21 mouse cellular contexts compared by ENCODE assay signal in the genomic region with DNA sequence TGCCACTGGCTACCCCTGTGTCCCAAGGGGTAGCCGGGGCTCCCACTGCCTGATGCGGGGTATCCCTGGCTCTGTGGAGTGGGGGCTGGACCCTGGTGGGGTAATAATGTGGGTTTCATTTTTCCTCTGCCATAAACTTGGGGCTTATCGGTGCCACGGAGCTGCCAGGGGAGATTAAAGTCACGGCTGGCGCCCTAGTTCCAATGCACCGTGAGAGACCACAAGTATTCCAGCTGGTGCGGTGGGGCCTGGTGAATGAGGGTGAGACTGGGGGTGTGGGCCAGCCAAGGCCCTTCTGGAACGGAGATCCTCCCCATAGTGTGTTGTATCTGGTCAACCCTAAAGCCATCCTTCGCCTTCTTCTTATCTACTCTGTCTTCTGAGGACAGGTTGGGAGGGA.
A peak's percentile ranks its signal among the peaks of the same experiment; 100 is the strongest.
DNase-seq lines count a peak whose midpoint lies in the region; ATAC-seq and TF ChIP-seq lines count a peak whose summit lies in the region.
"Had no signal": no experiment of that assay in that cellular context is flagged by ENCODE, and none has a peak within 500 bp of the region (broad histone marks: within the 10 kb centered on the region; RNA-seq: fewer than 3 reads in every experiment).

No protein-coding gene starts in this region.

- no peak overlapping the region for H3K27ac ChIP-seq in forebrain, embryonic 10.5 days
- no peak overlapping the region for H3K27ac ChIP-seq in forebrain, embryonic 16.5 days (ENCODE audit: low read length)
- H3K27ac ChIP-seq in kidney, embryonic 14.5 days (ENCODE audit: low read depth, low read length): peak overlapping the region; percentile 71; the same call in 1 of the 2 replicates
- H3K27ac ChIP-seq in lung, postnatal 0 days (ENCODE audit: low read length): peak overlapping the region; percentile 14; the same call in 1 of the 2 replicates
- H3K27ac ChIP-seq in limb, embryonic 10.5 days: 0 out of 2 replicates have a peak overlapping the region, but pooled peaks have one; percentile 8
- H3K27ac ChIP-seq: embryonic facial prominence, embryonic 15.5 days; hindbrain, postnatal 0 days; liver, embryonic 15.5 days; midbrain, embryonic 15.5 days; neural tube, embryonic 12.5 days had no signal

- 84% methylated on average over 10 of the region's 10 CpGs for WGBS in forebrain, embryonic 10.5 days
- WGBS in forebrain, embryonic 16.5 days: 71% methylated on average over 10 of the region's 10 CpGs
- 56% methylated on average over 10 of the region's 10 CpGs for WGBS in kidney, embryonic 14.5 days
- WGBS in lung, postnatal 0 days: 67% methylated on average over 9 of the region's 10 CpGs
- WGBS in limb, embryonic 10.5 days: 86% methylated on average over 10 of the region's 10 CpGs

- H3K4me3 ChIP-seq in forebrain, embryonic 10.5 days: no peak overlapping the region
- no peak overlapping the region for H3K4me3 ChIP-seq in forebrain, embryonic 16.5 days (replicated peaks; ENCODE audit: low read length)
- H3K4me3 ChIP-seq in kidney, embryonic 14.5 days (ENCODE audit: low read length): no peak overlapping the region
- H3K4me3 ChIP-seq in lung, postnatal 0 days (ENCODE audit: low read depth, low read length): no peak overlapping the region
- H3K4me3 ChIP-seq in limb, embryonic 10.5 days: no peak overlapping the region
- H3K4me3 ChIP-seq: embryonic facial prominence, embryonic 15.5 days; liver, embryonic 15.5 days; megakaryocyte, embryonic 14.5 days; midbrain, embryonic 15.5 days; neural tube, embryonic 12.5 days had no signal

- H3K4me1 ChIP-seq in forebrain, embryonic 10.5 days: peaks cover 40% of the 10 kb centered on the region
- H3K4me1 ChIP-seq in forebrain, embryonic 16.5 days (replicated peaks; ENCODE audit: control insufficient read depth, insufficient read depth, low read length): peaks cover 7% of the 10 kb centered on the region; the same call in 1 of the 2 replicates
- H3K4me1 ChIP-seq in kidney, embryonic 14.5 days (ENCODE audit: control insufficient read depth, insufficient read depth, low read length): peaks cover 15% of the 10 kb centered on the region
- H3K4me1 ChIP-seq in lung, postnatal 0 days (ENCODE audit: insufficient read depth, low read depth, low read length): no peaks in the 10 kb centered on the region
- H3K4me1 ChIP-seq in limb, embryonic 10.5 days: peaks cover 24% of the 10 kb centered on the region
- H3K4me1 ChIP-seq: liver, embryonic 15.5 days; midbrain, embryonic 15.5 days; neural tube, embryonic 12.5 days had no signal

- peaks cover 100% of the 10 kb centered on the region for H3K27me3 ChIP-seq in forebrain, embryonic 10.5 days (ENCODE audit: poor library complexity, severe bottlenecking)
- H3K27me3 ChIP-seq in forebrain, embryonic 16.5 days (replicated peaks; ENCODE audit: control insufficient read depth, insufficient read depth, low read length): no peaks in the 10 kb centered on the region
- no peaks in the 10 kb centered on the region; the same call in none of the 2 replicates for H3K27me3 ChIP-seq in kidney, embryonic 14.5 days (ENCODE audit: control insufficient read depth, insufficient read depth, low read length)
- peaks cover 3% of the 10 kb centered on the region; the same call in 1 of the 2 replicates for H3K27me3 ChIP-seq in lung, postnatal 0 days (replicated peaks; ENCODE audit: insufficient read depth, low read length)
- peaks cover 100% of the 10 kb centered on the region for H3K27me3 ChIP-seq in limb, embryonic 10.5 days (ENCODE audit: low read depth, poor library complexity, severe bottlenecking)

- no peak overlapping the region for H3K9ac ChIP-seq in forebrain, embryonic 16.5 days (replicated peaks; ENCODE audit: low read depth, low read length)
- no peak overlapping the region for H3K9ac ChIP-seq in kidney, embryonic 14.5 days (ENCODE audit: low read depth, low read length)
- no peak overlapping the region for H3K9ac ChIP-seq in lung, postnatal 0 days (replicated peaks; ENCODE audit: low read depth)
- H3K9ac ChIP-seq: embryonic facial prominence, embryonic 15.5 days; liver, embryonic 15.5 days; midbrain, embryonic 15.5 days; neural tube, embryonic 12.5 days had no signal

- ATAC-seq in forebrain, embryonic 16.5 days: no peak
- no peak for ATAC-seq in kidney, embryonic 14.5 days (ENCODE audit: low FRiP score, low TSS enrichment)
- no peak for ATAC-seq in lung, postnatal 0 days
- ATAC-seq: CD4-positive, CD25-positive, alpha-beta regulatory T cell, adult 4 months; hindbrain, postnatal 0 days; intestine, postnatal 0 days; midbrain, embryonic 15.5 days had no signal

- DNase-seq in forebrain, embryonic 10.5 days (ENCODE audit: extremely low spot score, low spot score): peak; percentile 13
- no peak for DNase-seq in kidney, adult 8-10 months
- DNase-seq in lung, postnatal 0 days (ENCODE audit: low spot score): no peak
- no peak for DNase-seq in lung, postnatal 14 days
- no peak for DNase-seq in limb, embryonic 10.5 days (ENCODE audit: low spot score)
- DNase-seq: adrenal gland, postnatal 36 days; liver; lung, postnatal 36 days; right cerebral cortex, postnatal 4 days; thymus, postnatal 14 days had no signal

- TF ChIP-seq EP300 in lung, postnatal 0 days (IDR thresholded peaks at IDR 0.05): no peak

- H3K9me3 ChIP-seq in forebrain, embryonic 10.5 days: no peaks in the 10 kb centered on the region
- H3K9me3 ChIP-seq in forebrain, embryonic 16.5 days (ENCODE audit: control insufficient read depth, low read length): no peaks in the 10 kb centered on the region
- no peaks in the 10 kb centered on the region for H3K9me3 ChIP-seq in kidney, embryonic 14.5 days (ENCODE audit: control insufficient read depth, low read length)
- H3K9me3 ChIP-seq in lung, postnatal 0 days (ENCODE audit: low read length): no peaks in the 10 kb centered on the region
- no peaks in the 10 kb centered on the region for H3K9me3 ChIP-seq in limb, embryonic 10.5 days (replicated peaks)
- H3K9me3 ChIP-seq: embryonic facial prominence, embryonic 15.5 days; liver, embryonic 15.5 days; megakaryocyte, embryonic 14.5 days; midbrain, embryonic 15.5 days; neural tube, embryonic 12.5 days had no signal

- TF ChIP-seq CTCF in lung, postnatal 0 days (IDR thresholded peaks at IDR 0.05): no peak

- H3K4me2 ChIP-seq in forebrain, embryonic 16.5 days (ENCODE audit: low read length): no peak overlapping the region
- H3K4me2 ChIP-seq in kidney, embryonic 14.5 days (replicated peaks; ENCODE audit: low read depth, low read length): no peak overlapping the region
- H3K4me2 ChIP-seq in lung, postnatal 0 days (replicated peaks; ENCODE audit: low read depth, low read length): no peak overlapping the region
- H3K4me2 ChIP-seq: embryonic facial prominence, embryonic 15.5 days; heart, embryonic 11.5 days; liver, embryonic 15.5 days; midbrain, embryonic 15.5 days; neural tube, embryonic 12.5 days had no signal

- H3K36me3 ChIP-seq in forebrain, embryonic 10.5 days (replicated peaks): no peaks in the 10 kb centered on the region
- H3K36me3 ChIP-seq in forebrain, embryonic 16.5 days (ENCODE audit: control insufficient read depth, insufficient read depth): no peaks in the 10 kb centered on the region
- no peaks in the 10 kb centered on the region for H3K36me3 ChIP-seq in kidney, embryonic 14.5 days (ENCODE audit: control insufficient read depth, insufficient read depth, low read length)
- no peaks in the 10 kb centered on the region for H3K36me3 ChIP-seq in lung, postnatal 0 days (ENCODE audit: insufficient read depth, low read length)
- no peaks in the 10 kb centered on the region for H3K36me3 ChIP-seq in limb, embryonic 10.5 days
- H3K36me3 ChIP-seq: embryonic facial prominence, embryonic 15.5 days; liver, embryonic 15.5 days; midbrain, embryonic 15.5 days; neural tube, embryonic 12.5 days had no signal

Comparison
In these comparisons a context has a peak if more than half of its experiments do, and no peak if none do; other contexts are left out.
1. H3K27ac ChIP-seq: peak in kidney, embryonic 14.5 days (single experiment), lung, postnatal 0 days (single experiment) and limb, embryonic 10.5 days (single experiment); none in forebrain, embryonic 10.5 days (single experiment) and forebrain, embryonic 16.5 days (single experiment).